Mouse (Mus musculus): ENCODE data around the gene Jund.
A peak's percentile ranks its signal among the peaks of the same experiment; 100 is the strongest.

Jund gene

DNA sequence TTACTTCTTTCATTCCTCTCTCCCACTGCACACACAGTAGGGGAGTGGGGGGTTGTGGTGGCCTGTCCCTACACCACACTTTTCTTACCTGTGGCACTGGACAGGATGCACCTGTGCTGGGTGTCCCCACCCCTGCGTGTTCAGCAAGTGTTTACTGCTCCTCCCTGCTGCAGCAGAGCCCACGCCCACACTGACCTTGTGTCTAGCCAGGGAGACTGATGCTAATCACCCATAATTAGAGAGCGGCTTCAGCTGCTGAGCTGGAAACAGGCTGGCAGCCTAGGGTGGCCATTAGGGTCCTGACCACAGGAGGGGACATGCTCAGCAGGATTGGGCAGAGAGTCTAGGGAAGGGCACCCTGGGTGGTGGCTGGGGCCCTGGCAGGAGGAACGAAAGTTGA, 24.0 kb upstream of the Jund start:
- DNase-seq (ENCODE audit: low read depth, low spot score): no peak

- DNase-seq (ENCODE audit: low read depth, low spot score): no peak
Observed at GRCm38 (mm10) chr8:70675336-70675735, 23.4 kb upstream of the Jund start.

DNA sequence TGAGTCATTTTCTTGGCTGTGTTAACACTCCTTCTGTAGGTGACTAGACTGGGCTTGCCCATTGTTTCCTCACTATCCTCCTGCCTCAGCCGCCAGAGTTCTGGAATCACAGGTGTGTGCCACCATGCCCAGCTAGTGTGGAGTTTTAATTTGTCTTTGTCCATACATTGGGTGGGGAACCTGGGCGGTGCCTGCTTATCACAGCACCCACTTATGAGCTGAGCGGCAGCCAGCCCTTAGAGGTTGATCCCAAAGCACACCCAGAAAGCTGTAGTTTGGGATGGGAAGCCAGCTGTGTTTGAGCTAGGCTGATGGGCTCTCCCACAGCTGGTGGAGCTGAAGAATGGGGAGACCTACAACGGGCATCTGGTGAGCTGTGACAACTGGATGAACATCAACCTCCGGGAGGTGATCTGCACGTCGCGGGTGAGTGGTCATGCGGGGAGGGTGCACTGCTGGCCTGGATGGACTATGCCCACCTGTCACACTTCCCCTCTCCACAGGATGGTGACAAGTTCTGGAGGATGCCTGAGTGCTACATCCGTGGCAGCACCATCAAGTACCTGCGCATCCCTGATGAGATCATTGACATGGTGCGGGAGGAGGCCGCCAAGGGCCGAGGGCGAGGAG, 21.2 kb upstream of the Jund start:
- DNase-seq (ENCODE audit: low read depth, low spot score): no peak

GRCm38 (mm10) chr8:70678679-70679078, 20.1 kb upstream of the Jund start:
- DNase-seq (ENCODE audit: low read depth, low spot score): no peak

GRCm38 (mm10) chr8:70679404-70679803, 19.3 kb upstream of the Jund start:
- no peak for DNase-seq (ENCODE audit: low read depth, low spot score)

DNA sequence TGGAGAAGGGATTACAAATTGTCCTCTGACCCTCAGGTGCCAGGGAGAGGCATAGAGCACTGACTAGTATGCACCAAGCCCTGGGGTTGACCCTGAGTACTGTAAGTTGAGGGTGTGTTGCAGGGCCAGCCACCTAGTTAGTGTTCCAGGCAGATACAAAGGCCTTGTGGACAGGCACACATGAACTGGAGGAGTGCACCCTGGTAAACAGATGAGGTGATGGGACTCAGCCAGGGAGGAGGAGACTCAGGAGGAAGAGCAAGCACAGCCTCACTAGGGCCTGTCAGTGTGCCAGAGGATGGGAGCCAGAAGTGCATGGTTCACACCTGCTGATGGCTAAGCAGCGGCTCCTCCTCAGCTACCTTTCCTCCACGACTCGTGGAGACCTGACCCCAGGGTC, 18.7 kb upstream of the Jund start:
- no peak for DNase-seq (ENCODE audit: low read depth, low spot score)

DNA sequence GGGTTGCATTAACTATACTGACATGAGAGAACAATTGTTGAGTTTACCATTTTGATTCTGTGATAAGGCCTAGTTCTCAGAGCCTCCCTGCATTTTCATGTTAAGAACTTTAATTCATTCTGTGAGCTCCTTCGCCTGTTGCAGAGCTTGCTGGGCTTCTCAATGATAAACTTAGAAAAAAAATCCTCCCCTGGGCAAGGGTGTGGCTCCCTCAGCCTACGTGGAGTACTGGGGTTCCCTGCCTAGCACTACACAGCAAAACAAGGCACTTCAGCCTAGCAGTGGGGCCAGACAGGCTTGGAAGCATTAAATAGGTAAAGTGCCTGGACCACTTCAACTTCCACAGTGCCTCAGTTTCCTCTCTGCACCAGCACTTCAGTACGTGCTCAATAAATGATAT, 17.3 kb upstream of the Jund start:
- DNase-seq (ENCODE audit: low read depth, low spot score): no peak

GRCm38 (mm10) chr8:70682193-70682592, 16.6 kb upstream of the Jund start:
- no peak for DNase-seq (ENCODE audit: low read depth, low spot score)

- no peak for DNase-seq (ENCODE audit: low read depth, low spot score)
Observed at GRCm38 (mm10) chr8:70682692-70683091, 16.1 kb upstream of the Jund start.

- DNase-seq (ENCODE audit: low read depth, low spot score): no peak
Observed at GRCm38 (mm10) chr8:70684291-70684690, 14.5 kb upstream of the Jund start.

DNA sequence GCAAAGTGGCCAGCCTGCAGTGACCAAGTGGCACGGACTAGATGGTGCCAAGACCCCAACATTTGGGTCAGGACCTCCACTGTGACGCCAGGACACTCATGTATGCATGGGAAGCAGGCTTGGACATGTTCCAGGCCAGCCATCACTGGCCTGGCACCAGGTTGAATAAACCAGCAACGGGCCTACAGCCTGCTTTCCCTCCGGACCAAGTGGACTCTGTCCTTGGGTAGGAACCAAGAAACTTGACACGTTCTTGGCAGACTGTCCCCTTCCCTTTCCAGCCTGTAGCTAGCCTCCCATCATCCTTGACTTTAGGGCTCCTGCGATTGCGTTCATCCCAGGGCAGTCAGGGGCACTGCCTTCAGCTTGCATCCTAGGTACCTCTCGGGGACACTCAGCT, 11.2 kb upstream of the Jund start:
- no peak for DNase-seq (ENCODE audit: low read depth, low spot score)

GRCm38 (mm10) chr8:70688136-70688535, 10.6 kb upstream of the Jund start:
- DNase-seq (ENCODE audit: low read depth, low spot score): no peak

DNA sequence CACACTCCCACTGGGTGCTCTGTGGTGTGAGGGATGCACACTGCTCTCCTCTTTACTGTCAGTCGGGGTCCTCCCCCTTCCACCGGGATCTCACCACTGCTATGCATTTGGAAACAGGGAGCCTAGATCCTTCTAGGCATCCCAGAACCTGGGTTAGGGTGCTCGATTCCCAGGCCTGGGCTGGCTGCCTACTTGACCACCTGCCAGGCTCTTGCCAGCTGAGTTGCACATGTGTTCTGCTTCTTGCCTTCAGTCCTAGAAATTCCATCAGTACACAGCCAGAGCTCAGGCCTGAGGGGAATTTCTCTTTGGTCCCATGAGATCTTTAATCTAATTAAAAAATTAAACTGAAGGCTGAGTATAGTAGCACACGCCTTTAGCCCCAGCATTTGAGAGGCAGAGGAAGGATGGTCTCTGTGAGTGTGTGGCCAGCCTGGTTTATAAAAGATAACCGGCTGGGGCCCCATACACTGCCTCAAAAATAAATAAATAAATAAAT, 8.8 kb upstream of the Jund start:
- DNase-seq (ENCODE audit: low read depth, low spot score): no peak

GRCm38 (mm10) chr8:70691230-70691629, 7.5 kb upstream of the Jund start:
- DNase-seq (ENCODE audit: low read depth, low spot score): no peak

GRCm38 (mm10) chr8:70691727-70692231, 7.0 kb upstream of the Jund start:
- DNase-seq (ENCODE audit: low read depth, low spot score): no peak

- no peak for DNase-seq (ENCODE audit: low read depth, low spot score)
Observed at GRCm38 (mm10) chr8:70693636-70694035, 5.1 kb upstream of the Jund start.

GRCm38 (mm10) chr8:70695318-70696018, 3.3 kb upstream of the Jund start:
- no peak for DNase-seq (ENCODE audit: low read depth, low spot score)

DNA sequence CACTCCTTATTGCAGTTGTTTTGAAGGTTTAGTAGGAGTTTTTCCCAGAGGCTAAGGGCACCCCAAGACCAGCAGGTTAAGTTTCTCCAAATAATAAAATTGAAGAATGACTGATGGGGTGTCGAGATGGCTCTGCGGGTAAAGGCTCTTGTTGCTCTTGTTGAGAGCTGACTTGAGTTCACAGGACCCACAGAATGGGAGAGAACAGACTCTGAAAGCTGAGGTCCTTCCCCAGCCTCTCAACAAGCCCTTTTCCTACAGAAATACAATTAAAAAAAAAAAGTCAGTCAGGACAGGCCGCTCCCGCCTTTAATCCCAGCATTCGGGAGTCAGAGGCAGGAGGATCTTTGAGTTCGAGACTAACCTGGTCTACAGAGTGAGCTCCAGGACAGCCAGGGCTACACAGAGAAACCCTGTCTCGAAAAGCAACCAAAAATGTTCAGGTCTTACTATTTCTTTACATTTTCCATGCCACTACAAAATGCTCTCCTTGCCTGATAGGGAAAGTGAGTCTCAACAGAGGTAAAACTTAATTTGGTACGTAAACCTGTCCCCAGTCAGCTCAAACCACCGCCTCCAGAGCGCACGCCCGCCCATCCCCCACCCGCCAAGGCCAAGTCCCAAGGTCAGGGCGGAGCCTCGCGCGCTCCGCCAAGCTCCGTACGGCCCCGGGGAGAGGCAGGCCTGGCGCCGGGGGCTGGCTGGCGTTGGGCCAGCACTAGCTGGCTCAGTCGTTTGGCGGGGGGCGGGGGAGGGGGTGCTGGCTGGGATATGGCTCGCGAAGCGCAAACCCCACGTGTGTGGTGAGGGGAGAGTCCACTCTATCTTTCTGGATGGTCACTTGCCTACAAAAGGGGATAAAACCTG, 2.5 kb upstream of the Jund start:
- DNase-seq (ENCODE audit: low read depth, low spot score): peak; percentile 76

GRCm38 (mm10) chr8:70696946-70697345, 1.8 kb upstream of the Jund start:
- no peak for DNase-seq (ENCODE audit: low read depth, low spot score)

DNA sequence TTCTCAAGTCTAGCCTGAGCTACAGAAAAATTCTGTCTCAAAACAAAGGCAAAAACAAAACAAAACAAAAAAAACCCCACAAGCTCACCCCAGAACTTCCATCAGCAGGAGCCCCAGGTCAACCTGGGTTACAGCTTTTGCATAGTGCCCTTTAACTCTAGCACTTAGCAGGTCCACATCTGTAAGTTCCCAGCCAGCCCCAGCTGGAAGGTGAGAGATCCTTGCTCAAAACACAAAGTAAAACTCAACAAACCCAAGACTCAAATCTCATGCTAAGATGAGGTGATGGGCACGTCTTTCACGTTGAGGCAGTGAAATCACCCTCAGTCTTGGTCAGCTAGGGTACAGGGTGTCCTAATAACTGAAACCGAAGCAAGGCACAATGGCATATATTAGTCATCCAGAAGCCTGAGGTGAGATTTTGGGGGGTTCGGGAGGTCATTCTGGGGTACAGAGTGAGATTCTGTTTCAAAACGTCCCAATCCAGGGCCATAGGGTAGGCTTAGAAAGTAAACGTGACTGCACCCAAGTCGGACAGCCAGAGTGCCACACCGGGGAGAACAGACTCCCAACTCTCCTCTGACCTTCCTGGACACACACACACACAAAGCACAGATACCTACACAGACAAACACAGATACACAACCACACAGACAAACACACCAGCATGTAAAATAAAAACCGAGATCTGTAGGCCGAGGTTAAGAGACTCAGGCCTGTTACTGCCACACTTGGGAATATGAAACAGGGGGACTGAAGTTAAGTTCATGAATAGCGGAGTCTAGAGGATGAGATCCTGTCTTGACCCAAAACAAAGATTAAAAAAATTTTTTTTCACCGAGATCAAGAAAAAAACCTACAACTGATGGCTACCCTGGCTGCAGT, 1.1 kb upstream of the Jund start:
- DNase-seq (ENCODE audit: low read depth, low spot score): no peak

- no peak for DNase-seq (ENCODE audit: low read depth, low spot score)
Observed at GRCm38 (mm10) chr8:70699116-70699833, 526 bp downstream of the Jund start.

Data from retina, postnatal 7 days (tissue).